Mouse (Mus musculus) ovary, postnatal 10 days (tissue): ENCODE measurements around the gene C1ra.
A peak's percentile ranks its signal among the peaks of the same experiment; 100 is the strongest.
"Not testable (repeated sequence)": the region's sequence is repeated elsewhere in the genome, so short reads cannot be mapped to it uniquely, and the experiment has no call there.

Experiments
- DNase-seq: peaks from one replicate; pipeline ENCODE4 v3.0.0; 2022; ENCODE audit warnings: low spot score

C1ra gene

DNA sequence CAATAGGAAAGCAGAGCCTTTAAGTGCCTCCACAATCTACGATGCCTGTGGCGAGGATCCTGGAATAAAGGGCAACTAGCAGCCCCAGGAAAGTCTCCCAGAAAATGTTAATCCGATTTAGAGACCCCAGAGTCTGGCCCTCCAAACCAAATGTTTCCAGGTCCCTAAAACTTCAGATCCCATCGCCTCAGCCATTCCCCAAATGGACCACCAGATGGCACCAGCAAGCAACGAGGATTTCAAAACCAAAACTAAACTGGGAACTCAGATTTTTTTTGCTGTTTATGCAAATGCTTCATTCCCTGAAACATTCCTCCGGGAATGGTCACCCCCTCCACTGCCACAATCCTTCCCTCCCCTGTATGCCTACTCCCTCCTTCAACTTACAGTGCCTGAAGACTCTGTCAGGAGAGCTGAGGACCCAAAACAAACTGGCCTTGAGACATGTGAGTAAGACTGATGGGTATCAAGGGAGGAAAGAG lies at the start of gene C1ra:
Gene C1ra (plus strand): TSS at position 51 of the 482 bp plus-strand sequence.
- DNase-seq = peak; percentile 55

GRCm38 (mm10) chr6:124463881-124464291 lies 48.3 kb upstream of the C1ra start:
- DNase-seq = no peak

GRCm38 (mm10) chr6:124464305-124465271 lies 47.6 kb upstream of the C1ra start, which contains the start of gene Clstn3:
Gene Clstn3, minus strand, starts transcription at chr6:124464794.
- peak; percentile 36 for DNase-seq

GRCm38 (mm10) chr6:124465299-124465698 lies 46.9 kb upstream of the C1ra start:
- no peak for DNase-seq

DNA sequence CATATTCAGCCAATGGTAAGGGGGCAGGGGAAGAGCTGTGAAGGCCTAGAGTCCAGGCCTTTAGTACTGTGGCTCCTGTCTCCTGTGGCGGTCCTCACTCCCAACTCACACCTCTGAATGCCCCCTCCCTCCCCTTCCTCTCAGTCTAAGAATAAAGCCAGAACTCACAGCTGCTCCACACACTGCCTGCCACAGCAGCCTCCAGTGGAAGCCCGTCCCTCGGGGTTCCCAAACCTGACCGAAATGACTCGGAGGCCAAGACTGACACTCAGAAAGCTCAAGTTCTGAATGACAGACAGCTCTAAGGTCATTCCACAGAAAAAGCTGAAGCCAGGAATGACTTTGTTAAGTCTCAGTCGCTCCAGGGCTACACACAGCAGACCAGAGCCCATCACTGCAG lies 46.5 kb upstream of the C1ra start:
- DNase-seq = no peak

DNA sequence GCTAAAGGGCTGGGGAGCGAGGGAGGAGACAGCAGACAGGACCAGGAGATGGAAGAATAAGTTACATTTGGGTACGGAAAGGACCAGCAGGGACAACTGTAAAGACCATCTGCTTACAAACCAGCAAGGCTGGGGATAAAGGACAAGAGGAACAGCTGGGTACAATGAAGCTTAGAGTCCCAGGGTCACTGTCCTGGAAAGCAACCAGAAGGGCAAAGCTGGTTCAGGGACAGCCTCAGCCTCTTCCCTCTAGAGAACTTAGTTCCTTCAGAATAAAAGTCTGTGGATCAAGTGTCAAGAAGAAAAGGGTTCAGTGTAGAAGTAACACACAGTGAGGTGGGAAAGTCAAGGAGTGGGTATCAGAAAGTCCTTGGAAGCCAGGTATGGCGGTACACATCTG lies 41.1 kb upstream of the C1ra start:
- no peak for DNase-seq

DNA sequence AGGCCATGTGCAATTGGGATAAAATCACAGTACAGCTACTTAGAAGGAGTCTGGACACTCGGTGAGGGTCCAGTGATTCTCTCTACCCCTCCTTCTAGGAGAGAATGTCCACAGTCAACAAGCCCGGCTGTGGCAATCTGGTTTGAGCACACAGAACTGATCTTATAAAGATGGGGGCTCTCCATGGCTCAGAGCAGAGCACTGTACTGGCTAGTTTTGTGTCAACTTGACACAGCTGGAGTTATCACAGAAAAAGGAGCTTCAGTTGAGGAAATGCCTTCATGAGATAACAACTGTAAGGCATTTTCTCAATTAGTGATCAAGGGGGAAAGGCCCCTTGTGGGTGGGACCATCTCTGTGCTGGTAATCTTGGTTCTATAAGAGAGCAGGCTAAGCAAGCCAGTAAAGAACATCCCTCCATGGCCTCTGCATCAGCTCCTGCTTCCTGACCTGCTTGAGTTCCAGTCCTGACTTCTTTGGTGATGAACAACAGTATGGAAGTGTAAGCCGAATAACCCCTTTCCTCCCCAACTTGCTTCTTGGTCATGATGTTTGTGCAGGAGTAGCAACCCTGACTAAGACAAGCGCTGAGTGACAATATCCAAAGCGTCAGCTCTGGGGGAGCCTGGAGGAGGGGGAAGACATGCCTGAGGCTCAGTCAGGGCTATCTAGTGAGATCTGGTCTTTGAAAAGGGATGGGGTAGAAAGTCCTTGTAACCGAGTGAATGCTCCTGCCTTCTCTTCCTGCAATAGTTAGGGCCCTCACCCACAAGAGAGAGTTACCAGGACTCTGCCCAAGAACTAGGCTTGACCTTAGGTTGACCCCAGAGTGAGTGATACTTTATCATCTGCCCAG lies 40.2 kb upstream of the C1ra start:
- not testable (repeated sequence) for DNase-seq

GRCm38 (mm10) chr6:124472801-124473200 lies 39.4 kb upstream of the C1ra start:
- no peak for DNase-seq

- no peak for DNase-seq
Measured at GRCm38 (mm10) chr6:124474621-124475020, 37.6 kb upstream of the C1ra start.

- DNase-seq = not testable (repeated sequence)
Measured at GRCm38 (mm10) chr6:124475335-124476075, 36.7 kb upstream of the C1ra start.

DNA sequence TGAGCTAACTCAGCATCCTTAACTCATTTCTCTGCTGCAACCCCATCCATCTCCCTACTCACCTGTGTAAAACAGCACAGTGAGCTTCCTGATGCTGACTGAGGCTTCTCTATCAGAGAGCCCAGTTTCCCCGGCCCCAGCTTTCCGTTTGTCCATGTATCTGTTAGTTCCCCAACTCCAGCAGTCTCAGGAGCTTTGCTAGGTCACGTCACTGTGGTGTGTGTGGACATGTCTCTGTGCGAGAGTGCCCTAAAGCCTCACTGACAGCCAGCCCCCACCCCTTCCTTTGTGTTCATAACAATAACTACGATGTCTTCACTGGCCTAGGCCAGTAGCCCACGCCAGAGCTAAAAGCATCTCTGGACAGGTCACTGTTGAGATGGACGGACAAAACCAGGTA lies 36.0 kb upstream of the C1ra start:
- no peak for DNase-seq

DNA sequence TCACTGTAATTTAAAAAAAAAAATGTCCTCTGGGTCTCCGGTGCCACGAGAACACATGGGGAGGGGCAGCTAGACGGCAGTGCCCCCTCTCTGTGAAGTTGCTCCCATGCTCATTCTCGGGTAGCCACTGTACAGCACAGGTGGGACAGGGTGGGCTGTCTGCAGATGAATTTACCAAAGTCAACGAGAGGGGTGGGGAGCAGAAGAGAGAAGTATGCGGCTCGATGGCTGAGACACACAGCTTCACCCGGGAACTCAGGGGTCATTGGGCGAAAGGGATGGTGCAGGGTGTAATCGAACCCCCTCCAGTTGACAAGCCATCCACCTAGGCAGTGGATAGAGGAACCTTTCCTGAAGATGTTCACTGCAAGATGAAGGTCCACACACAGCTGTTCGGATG lies 35.4 kb upstream of the C1ra start:
- DNase-seq = no peak

DNA sequence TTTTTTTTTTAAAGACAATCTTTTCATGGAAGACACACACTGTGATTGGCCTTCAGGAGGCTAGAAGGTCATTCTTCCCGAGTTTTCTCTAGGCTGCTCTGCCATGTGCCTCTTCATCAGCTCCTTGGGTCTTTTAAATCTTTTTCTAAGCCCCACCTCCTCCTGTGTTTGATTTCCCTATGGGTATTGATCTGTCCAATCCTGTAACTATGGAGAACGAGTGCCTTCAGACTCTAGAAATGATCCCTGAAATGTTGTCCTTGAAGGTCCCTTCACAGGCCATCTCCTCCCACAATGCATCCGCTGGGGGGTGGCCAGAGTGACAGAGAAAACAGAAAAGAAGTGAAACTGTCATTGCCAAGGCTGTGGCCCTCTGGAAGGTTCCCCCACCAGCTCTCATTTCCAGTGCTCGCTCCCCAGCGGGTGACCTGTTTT lies 35.0 kb upstream of the C1ra start:
- DNase-seq = no peak

DNA sequence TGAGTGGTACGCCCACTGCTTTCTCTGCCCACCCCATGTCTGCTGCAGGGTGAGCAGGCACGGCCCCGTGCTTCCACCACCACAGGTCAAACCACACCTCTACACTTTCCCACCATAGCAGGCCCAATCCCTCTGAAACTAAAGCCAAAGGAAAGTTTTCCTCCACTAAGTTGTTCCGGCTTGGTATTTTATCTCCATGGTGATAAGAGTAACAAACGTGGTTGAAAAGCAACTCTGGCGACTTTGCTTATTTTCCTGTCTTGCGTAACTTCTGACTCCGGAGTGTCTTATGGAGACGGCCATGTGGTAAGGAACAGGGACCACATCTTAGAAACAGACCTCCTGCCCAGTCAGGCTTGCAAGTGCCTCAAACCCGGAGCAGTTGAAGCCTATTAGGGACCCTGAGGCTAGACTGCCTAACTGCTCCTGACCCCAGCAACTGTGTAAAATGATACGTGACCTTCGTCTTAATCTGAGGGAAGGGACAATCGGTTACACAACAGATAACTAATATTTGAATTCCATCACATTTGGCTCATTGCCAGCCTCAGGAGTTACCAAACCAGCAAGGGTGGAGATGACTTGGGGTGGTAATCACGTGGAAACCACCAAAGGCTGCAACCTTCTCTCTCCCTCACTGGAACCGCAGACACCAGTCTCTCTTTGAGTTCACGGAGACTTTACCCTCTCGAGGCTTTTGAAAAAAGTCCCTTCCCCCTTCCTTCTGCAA lies 34.1 kb upstream of the C1ra start:
- DNase-seq = no peak

DNA sequence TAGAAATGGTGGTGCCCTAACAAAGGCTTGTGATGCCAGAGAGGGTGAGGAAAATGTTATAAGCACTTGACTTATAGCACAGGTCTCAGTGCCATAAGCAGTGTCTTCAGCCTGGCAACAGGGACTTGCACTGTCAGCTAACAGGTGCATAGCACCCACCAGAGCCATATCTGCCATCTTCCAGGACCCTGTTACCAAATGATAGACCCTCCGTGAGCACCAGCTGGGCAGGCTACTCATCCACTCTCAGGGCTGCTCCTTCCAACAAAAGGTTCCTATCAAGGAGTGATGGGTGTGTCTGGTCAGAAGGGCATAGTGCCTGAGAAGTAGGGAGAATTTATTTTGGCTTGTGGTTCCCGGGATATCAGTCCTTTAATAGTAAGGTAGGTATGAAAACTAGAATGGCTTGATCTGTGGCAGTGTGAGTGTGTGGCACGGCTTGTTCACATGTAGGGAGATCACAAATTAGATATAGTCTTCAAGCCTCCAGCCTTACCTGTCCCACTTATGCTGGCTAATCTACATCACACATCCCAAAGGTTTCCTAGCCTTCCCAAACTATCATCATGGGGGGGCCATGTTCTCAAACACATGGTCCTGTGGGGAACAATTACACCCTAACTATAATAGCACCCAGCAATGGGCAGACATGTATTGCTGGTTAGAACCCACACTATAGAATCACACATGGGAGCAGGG lies 33.2 kb upstream of the C1ra start:
- no peak for DNase-seq

DNA sequence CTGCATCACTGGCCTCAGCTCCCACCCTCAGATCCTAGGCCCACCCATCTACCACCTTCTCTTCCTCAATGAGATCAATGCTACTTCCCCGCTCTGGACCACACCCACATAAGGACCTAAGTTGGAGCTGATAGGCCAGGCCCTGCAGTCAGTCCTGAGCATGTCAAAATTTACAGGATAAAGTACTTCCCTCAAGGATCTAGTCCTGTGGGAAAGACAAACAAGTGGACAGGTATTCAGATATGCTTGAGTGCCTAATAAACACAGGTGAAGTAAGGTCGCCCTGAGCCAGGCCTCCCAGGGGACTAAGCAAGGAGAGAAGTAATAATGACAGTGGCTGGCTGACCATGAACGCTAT lies 32.7 kb upstream of the C1ra start:
- DNase-seq = no peak

- no peak for DNase-seq
Measured at GRCm38 (mm10) chr6:124480295-124480694, 31.9 kb upstream of the C1ra start.

- peak; percentile 30 for DNase-seq
Measured at GRCm38 (mm10) chr6:124481571-124481970, 30.6 kb upstream of the C1ra start.

DNA sequence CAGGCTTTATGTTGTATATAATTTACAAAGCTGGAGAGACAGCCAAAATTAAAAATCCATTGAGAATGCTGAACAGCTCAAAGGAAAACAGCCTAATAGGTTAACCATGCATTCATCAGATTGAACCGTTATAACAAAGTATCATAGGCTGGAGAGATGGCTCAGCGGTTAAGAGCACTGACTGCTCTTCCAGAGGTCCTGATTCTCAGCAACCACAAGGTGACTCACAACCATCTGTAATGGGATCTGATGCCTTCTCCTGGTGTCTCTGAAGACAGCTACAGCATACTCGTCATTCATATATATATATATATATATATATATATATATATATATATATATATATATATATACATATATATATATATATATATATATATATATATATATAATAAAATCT lies 28.4 kb upstream of the C1ra start:
- DNase-seq = not testable (repeated sequence)

GRCm38 (mm10) chr6:124484851-124485250 lies 27.4 kb upstream of the C1ra start:
- no peak for DNase-seq
